Mouse (Mus musculus) embryonic stem cell, embryonic (primary cell): ENCODE data around the gene Rab4b.

Experiments used
- CTCF ChIA-PET, 4 experiments: fragments of 300-600 bp in 2 of 4; fragments of 350-600 bp in 2 of 4; sonication (Branson Sonifier 250); formaldehyde crosslinking; loops; one replicate each; lab custom pipeline; 2022; ENCODE audit warnings: inconsistent platforms in 2 of 4; lab: Charles Lee
- POLR2A ChIA-PET, 4 experiments: fragments of 300-600 bp in 2 of 4; fragments of 350-600 bp in 2 of 4; sonication (Branson Sonifier 250); formaldehyde crosslinking; loops; one replicate each; lab custom pipeline; 2022; ENCODE audit warnings: antibody characterized with exemption in 4 of 4, inconsistent platforms in 1 of 4; lab: Charles Lee

The Rab4b gene

GRCm38 (mm10) chr7:27159882-27160281, 18.8 kb downstream of the Rab4b start:
- POLR2A ChIA-PET: interaction anchor here (0.6 to 7.2 kb wide), 51 partner anchors 9 to 1605 kb away, joined by 3 to 107 read pairs (median 5); partner anchors contain the start of genes BC024978 (in 4 of the 4), Snrpa (in 4 of the 4), Rab4b (in 3 of the 4) and Coq8b (in 2 of the 4)
- CTCF ChIA-PET: interaction anchor here (0.5 to 3.9 kb wide), 53 partner anchors 14 to 331 kb away, joined by 3 to 54 read pairs (median 4); partner anchors contain the start of genes Coq8b (in 3 of the 4), Rab4b (in 3 of the 4), BC024978 (in 2 of the 4) and Snrpa (in 2 of the 4)

- ChIA-PET CTCF (interaction anchor here (0.5 to 3.9 kb wide), 31 partner anchors 20 to 249 kb away, joined by 3 to 54 read pairs (median 5); partner anchors contain the start of genes Rab4b (in 2 of the 4), BC024978 (in 1 of the 4), Coq8b (in 1 of the 4) and Gm21983 (in 1 of the 4)), POLR2A (interaction anchor here (1.0 to 7.2 kb wide), 35 partner anchors 10 to 327 kb away, joined by 3 to 107 read pairs (median 8); partner anchors contain the start of genes BC024978 (in 4 of the 4), Snrpa (in 4 of the 4), Rab4b (in 3 of the 4) and Coq8b (in 2 of the 4))
Observed at GRCm38 (mm10) chr7:27159256-27159655, 19.4 kb downstream of the Rab4b start.

DNA sequence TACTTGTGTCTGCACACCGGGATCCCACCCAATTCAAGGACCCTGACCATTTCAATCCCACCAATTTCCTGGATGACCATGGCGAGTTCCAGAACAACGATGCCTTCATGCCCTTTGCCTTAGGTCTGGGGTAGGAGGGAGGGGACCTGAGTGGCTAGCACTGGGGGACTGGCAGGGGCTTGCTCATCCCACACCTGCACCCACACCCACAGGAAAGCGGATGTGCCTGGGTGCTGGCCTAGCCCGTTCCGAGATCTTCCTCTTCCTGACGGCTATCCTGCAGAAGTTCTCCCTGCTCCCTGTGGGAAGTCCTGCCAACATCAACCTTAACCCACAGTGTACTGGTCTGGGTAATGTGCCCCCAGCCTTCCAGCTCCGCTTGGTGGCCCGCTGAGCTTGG, 20.5 kb downstream of the Rab4b start:
- POLR2A ChIA-PET: interaction anchor here in 2 of 4 experiments (1.0 to 7.2 kb wide), 6 partner anchors 16 to 79 kb away, joined by 3 to 107 read pairs (median 16); partner anchors contain the start of genes BC024978 (in 1 of the 2), Gm21983 (in 1 of the 2), Mia (in 1 of the 2) and Rab4b (in 1 of the 2)
- CTCF ChIA-PET: interaction anchor here in 1 of 4 experiments (2.6 to 3.9 kb wide), 2 partner anchors 21 to 31 kb away, joined by 34 to 54 read pairs; partner anchors contain the start of genes Gm21983 and Rab4b

DNA sequence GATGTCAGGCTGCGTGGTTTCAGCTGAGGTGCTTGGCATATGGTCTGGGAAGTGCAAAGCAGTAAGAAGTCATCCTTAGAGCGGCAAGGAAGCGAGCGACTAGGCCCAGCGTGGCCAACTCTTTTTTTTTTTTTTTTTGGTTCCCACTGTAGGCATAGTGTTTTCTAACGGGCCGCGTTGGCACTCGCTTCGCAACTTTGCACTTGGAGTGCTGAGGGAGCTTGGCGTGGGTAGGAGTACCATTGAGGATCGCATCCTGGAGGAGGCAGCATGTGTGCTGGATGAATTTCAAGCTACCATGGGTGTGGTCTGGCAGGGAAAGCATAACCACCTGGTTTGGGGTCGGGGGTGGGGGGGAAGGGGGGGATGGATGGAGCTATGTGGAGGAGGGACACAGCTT, 22.7 kb downstream of the Rab4b start:
- CTCF ChIA-PET: interaction anchor here (0.6 to 2.8 kb wide), 10 partner anchors 23 to 1400 kb away, joined by 3 to 11 read pairs (median 8); partner anchors contain the start of gene Rab4b (in 1 of the 4)
- POLR2A ChIA-PET: interaction anchor here (0.6 to 4.4 kb wide), 32 partner anchors 7 to 211 kb away, joined by 3 to 26 read pairs (median 6); partner anchors contain the start of genes BC024978 (in 3 of the 4), Egln2 (in 3 of the 4), Rab4b (in 3 of the 4) and Snrpa (in 3 of the 4)

DNA sequence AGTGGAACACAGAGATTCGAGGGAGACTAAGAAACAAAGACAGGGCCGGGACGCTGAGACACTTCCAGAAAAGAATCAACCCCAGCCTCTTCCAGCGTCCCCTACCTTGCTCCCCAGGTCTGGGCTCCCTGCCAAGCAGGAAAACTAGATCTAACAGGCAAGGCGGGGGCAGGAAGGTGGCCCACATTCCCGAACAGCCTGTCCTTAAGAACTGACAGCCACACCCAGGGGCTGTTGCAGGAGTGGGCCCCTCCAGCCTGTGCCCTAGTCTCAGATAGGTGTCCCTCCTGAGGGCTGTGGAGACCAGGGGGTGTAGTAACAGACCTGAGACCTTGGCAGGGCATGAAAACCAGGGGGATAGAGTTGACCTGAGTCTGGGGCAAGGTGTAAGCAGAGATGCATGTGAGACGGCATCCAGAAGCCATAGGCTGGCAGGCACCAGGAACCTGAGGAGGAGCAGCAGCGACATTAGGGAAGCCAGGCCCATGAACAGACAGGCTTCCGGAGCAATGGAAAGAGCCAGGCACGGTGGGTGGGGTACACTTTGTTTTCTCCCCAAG, 25.4 kb downstream of the Rab4b start, which contains the start of gene Cyp2t4:
TSS of gene Cyp2t4 (plus strand) at position 510 of the 560 bp plus-strand sequence.
- CTCF ChIA-PET: no interaction called here
- POLR2A ChIA-PET: interaction anchor here in 1 of 4 experiments (0.6 to 0.7 kb wide), 2 partner anchors 9 to 580 kb away, joined by 3 to 4 read pairs; no protein-coding TSS in a partner anchor

DNA sequence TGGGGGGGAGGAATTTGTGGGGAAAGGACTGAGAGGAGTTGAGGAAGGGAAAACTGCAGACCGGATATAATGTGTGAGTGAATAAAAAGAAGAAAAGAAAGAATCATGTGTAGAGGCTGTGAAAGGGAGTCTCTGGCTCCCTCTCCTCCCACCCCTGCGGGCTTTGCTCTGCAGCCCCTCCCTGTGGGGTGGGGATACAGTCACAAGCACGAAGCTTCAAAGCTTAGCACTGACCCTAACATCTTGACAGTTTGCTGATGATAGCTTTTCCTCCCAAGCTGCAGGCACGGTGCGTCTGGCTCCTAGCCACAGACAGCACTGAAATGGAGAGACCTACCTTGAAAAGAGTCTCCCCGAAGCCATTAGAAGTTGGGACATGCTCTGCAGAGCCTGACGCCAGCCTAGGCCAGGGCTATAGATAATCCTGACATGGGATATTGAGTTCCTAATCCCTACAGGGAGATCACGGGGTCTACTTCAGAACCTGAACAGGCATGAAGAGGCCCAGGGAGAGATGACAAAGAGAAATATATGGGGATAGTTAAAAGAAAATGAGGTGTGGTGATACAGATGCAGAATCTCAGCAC, 42.2 kb downstream of the Rab4b start:
- ChIA-PET CTCF (interaction anchor here in 2 of 4 experiments (0.6 to 4.4 kb wide), 3 partner anchors 149 to 353 kb away, joined by 3 to 31 read pairs (median 4); no protein-coding TSS in a partner anchor), POLR2A (interaction anchor here in 1 of 4 experiments (0.6 kb wide), 1 partner anchor 122 kb away, joined by 3 read pairs; no protein-coding TSS in a partner anchor)

- CTCF ChIA-PET: interaction anchor here in 3 of 4 experiments (0.6 to 4.4 kb wide), 9 partner anchors 16 to 152 kb away, joined by 3 to 31 read pairs (median 4); partner anchors contain the start of genes Egln2 (in 1 of the 3) and Rab4b (in 1 of the 3)
- POLR2A ChIA-PET: interaction anchor here in 3 of 4 experiments (0.6 to 1.8 kb wide), 6 partner anchors 26 to 864 kb away, joined by 3 to 9 read pairs (median 4); partner anchors contain the start of genes BC024978 (in 1 of the 3), Rab4b (in 1 of the 3) and Snrpa (in 1 of the 3)
Observed at GRCm38 (mm10) chr7:27133757-27134156, 44.9 kb downstream of the Rab4b start.

DNA sequence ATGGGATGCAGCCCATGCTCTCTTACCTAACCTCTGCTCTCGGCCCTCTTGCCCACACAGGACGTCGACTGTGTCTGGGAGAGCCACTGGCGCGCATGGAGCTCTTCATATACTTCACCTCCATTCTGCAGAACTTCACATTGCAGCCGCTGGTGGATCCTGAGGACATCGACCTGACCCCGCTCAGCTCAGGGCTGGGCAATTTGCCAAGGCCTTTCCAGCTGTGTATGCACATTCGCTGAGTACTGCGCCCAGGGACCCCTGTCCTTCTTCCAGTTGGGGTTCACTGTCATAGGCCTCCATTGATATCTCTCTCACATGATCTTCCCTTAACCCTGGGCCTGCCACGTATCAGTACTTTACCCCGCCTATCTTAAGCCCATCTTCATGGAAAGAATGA, 45.5 kb downstream of the Rab4b start:
- CTCF ChIA-PET: interaction anchor here (0.6 to 4.4 kb wide), 20 partner anchors 18 to 803 kb away, joined by 3 to 31 read pairs (median 4); partner anchors contain the start of genes Coq8b (in 1 of the 4) and Rab4b (in 1 of the 4)
- POLR2A ChIA-PET: interaction anchor here in 3 of 4 experiments (1.0 to 1.8 kb wide), 7 partner anchors 27 to 152 kb away, joined by 3 to 9 read pairs (median 4); partner anchors contain the start of genes BC024978 (in 1 of the 3), Numbl (in 1 of the 3), Rab4b (in 1 of the 3) and Snrpa (in 1 of the 3)

DNA sequence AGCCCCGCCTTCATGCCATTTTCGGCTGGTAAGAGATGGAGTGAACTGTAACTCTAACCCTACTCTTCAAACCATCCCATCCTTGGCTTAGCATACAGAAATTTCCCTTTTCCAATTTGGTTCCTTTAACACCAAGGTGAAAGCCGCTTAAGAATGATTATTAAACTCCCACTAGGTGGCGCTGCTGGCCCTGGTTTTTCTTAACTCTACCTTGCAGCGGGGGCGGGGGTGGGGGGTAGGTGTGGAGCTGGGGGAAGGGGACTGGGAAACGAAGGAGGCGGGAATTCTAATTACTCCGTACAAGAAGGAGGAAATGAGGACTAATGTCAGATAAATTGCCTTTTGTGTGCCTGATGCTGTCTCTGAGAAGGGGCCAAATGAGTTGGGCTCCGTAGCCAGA, 46.1 kb downstream of the Rab4b start:
- ChIA-PET POLR2A (interaction anchor here in 3 of 4 experiments (0.6 to 1.8 kb wide), 9 partner anchors 27 to 153 kb away, joined by 3 to 9 read pairs (median 3); partner anchors contain the start of genes BC024978 (in 1 of the 3), Numbl (in 1 of the 3), Rab4b (in 1 of the 3) and Snrpa (in 1 of the 3)), CTCF (interaction anchor here (0.5 to 4.4 kb wide), 21 partner anchors 18 to 803 kb away, joined by 3 to 31 read pairs (median 4); partner anchors contain the start of genes Coq8b (in 1 of the 4) and Rab4b (in 1 of the 4))

DNA sequence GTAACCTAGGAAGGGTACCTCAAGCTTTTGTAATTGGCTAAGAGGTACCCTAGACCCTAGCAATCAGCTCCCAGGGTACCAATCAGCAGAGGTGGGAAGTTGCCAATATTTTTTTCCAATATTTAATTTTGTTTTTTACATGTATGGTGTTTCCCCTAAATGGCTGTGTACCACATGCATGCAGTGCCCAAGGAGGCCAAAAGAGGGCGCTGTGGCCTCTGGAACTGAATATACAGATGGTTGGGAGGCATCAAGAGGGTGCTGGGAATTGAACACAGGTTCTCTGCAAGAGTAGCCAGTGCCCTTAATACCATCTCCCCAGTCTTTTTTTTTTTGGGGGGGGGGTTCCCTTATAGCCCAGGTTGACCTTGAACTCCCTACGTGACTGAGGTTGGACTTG, 47.3 kb downstream of the Rab4b start:
- POLR2A ChIA-PET: interaction anchor here in 3 of 4 experiments (0.5 to 1.9 kb wide), 4 partner anchors 24 to 154 kb away, joined by 3 to 5 read pairs (median 3); no protein-coding TSS in a partner anchor
- CTCF ChIA-PET: interaction anchor here (0.6 to 2.1 kb wide), 6 partner anchors 24 to 1260 kb away, joined by 3 to 12 read pairs (median 4); no protein-coding TSS in a partner anchor

DNA sequence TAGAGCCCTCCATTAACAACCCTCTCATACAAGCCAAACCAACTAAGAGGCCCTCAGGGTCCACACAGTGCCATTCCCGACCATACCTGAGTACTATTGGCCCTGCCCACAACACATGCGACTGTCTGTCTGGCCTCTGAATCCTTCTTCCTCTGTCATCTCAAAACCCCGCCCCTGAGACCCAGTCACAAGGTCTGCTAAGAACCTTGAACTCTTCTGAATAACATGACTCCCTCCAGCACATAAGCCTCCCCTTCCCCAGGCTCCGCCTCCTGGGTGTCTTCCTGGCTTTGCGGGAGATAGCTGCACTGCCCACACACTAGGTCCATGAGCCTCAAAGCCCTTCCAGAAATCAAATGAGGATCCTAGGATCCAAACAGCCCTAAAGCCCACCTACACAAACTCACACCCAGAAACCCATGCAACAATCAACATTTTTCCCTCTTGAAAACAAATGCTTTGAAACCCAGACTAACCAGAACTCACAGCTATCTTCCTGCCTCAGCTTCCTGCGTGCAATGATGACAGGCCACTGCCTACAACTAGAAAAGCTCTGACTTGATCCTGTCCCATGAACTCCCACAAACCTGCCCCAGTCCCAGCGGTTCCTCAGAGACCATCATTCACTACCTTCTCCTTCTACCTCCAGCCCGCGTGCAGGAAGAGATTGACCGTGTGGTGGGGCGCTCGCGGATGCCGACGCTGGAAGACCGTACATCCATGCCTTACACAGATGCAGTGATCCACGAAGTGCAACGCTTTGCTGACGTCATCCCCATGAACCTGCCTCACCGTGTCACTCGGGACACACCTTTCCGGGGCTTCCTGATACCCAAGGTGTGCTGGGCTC, 48.0 kb downstream of the Rab4b start:
- ChIA-PET POLR2A (interaction anchor here in 3 of 4 experiments (0.5 to 1.9 kb wide), 6 partner anchors 18 to 155 kb away, joined by 3 to 5 read pairs (median 3); partner anchors contain the start of gene Rab4b (in 1 of the 3)), CTCF (interaction anchor here (0.5 to 2.1 kb wide), 15 partner anchors 59 to 1575 kb away, joined by 3 to 19 read pairs (median 4); no protein-coding TSS in a partner anchor)

DNA sequence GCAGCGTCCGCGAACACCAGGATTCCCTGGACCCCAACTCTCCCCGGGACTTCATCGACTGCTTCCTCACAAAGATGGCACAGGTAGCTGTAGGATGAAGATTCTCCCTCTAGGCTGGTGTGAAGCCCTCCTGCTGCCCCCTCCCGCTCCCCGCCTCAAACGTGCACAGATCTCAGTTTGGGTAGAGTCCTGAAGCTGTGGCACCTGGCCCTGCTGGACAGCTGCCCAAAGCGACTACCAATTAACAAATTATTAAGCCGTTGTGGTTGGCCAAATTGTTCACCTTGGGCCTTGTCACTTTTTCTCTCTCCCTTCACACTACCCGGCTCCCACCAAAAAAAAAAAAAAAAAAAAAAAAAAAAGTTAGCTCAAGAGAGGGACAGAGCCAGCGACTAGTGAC, 48.9 kb downstream of the Rab4b start:
- ChIA-PET CTCF (interaction anchor here in 3 of 4 experiments (0.5 to 2.1 kb wide), 10 partner anchors 83 to 882 kb away, joined by 3 to 19 read pairs (median 4); no protein-coding TSS in a partner anchor), POLR2A (interaction anchor here in 2 of 4 experiments (1.1 to 1.9 kb wide), 3 partner anchors 127 to 156 kb away, joined by 3 to 5 read pairs (median 3); no protein-coding TSS in a partner anchor)

DNA sequence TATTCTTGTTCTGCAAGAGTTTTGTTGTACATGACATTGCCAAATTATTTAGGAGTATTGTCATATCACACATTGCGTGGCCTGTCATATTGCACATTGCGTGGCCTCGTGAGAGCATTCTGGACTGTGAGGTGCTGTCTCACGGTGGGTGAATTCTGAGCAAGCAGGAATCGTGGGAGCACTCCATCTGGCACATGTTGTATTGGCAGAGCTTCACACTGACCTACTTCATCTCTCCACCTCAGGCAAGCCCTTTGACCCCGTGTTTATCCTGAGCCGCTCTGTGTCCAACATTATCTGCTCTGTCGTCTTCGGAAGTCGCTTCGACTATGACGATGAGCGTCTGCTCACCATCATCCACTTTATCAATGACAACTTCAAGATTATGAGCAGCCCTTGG, 49.8 kb downstream of the Rab4b start:
- POLR2A ChIA-PET: interaction anchor here in 1 of 4 experiments (1.3 kb wide), 1 partner anchor 127 kb away, joined by 3 read pairs; no protein-coding TSS in a partner anchor

GRCm38 (mm10) chr7:27128162-27128561, 50.5 kb downstream of the Rab4b start:
- CTCF ChIA-PET: no interaction called here
- POLR2A ChIA-PET: no interaction called here

More for the DNA sequence above, 49.8 kb downstream of the Rab4b start:
- CTCF ChIA-PET: interaction anchor here in 1 of 4 experiments (2.1 kb wide), 1 partner anchor 156 kb away, joined by 19 read pairs; no protein-coding TSS in a partner anchor

GRCm38 (mm10) chr7:27124969-27125368, 53.7 kb downstream of the Rab4b start:
- CTCF ChIA-PET: interaction anchor here in 1 of 4 experiments (0.6 to 1.2 kb wide), 2 partner anchors 142 to 160 kb away, joined by 3 read pairs; no protein-coding TSS in a partner anchor
- POLR2A ChIA-PET: interaction anchor here in 1 of 4 experiments (0.5 kb wide), 1 partner anchor 162 kb away, joined by 3 read pairs; no protein-coding TSS in a partner anchor
